ENCODE assay signal across 27 mouse cellular contexts in the genomic region with DNA sequence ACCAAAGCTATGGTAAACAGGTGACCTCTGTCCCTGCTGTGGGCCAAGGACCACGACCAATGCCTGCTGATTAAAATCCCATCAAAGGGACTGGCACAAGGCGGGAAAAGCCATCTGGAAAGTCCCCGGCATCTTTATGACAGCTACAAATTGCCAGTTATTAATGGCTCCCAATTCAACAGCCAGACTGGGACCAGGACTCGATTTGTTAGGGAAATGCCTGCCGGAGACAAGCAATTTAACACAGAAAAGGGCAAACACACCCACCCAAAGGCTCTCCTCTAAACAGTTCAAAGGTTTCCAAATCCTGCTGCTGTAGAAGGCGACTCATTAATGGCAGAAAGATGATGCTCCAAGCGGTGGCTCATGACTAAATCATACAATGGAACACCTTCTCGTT. TPM values are rescaled to one million over a fixed set of nuclear protein-coding genes. Genes with fewer than 3 reads are reported as not detected.
DNase-seq lines count a peak whose midpoint lies in the region; ATAC-seq lines count a peak whose summit lies in the region.
"Had no signal": no experiment of that assay in that cellular context is flagged by ENCODE, and none has a peak within 500 bp of the region (broad histone marks: within the 10 kb centered on the region; RNA-seq: fewer than 3 reads in every experiment).

No protein-coding gene starts in this region.

- H3K4me1 ChIP-seq in heart, embryonic 10.5 days = peaks cover 5% of the 10 kb centered on the region; the same call in 1 of the 2 replicates
- H3K4me1 ChIP-seq in midbrain, embryonic 14.5 days (ENCODE audit: control insufficient read depth, insufficient read depth, low read length) = peaks cover 23% of the 10 kb centered on the region
- H3K4me1 ChIP-seq in midbrain, embryonic 16.5 days (ENCODE audit: control insufficient read depth, insufficient read depth, low read length) = peaks cover 15% of the 10 kb centered on the region
- H3K4me1 ChIP-seq in limb, embryonic 10.5 days = peaks cover 79% of the 10 kb centered on the region
- H3K4me1 ChIP-seq in forebrain, embryonic 14.5 days (ENCODE audit: control insufficient read depth, insufficient read depth, low read length) = peaks cover 14% of the 10 kb centered on the region
- H3K4me1 ChIP-seq: embryonic facial prominence, embryonic 15.5 days had no signal

- H3K27me3 ChIP-seq in heart, embryonic 10.5 days (ENCODE audit: insufficient read depth, poor library complexity, severe bottlenecking) = peaks cover 6% of the 10 kb centered on the region; the same call in 1 of the 2 replicates
- H3K27me3 ChIP-seq in midbrain, embryonic 14.5 days (ENCODE audit: control insufficient read depth, insufficient read depth, low read length) = no peaks in the 10 kb centered on the region
- no peaks in the 10 kb centered on the region for H3K27me3 ChIP-seq in midbrain, embryonic 16.5 days (ENCODE audit: control insufficient read depth, insufficient read depth, low read depth, low read length)
- peaks cover 4% of the 10 kb centered on the region; the same call in 1 of the 2 replicates for H3K27me3 ChIP-seq in limb, embryonic 10.5 days (ENCODE audit: low read depth, poor library complexity, severe bottlenecking)
- no peaks in the 10 kb centered on the region for H3K27me3 ChIP-seq in forebrain, embryonic 14.5 days (replicated peaks; ENCODE audit: control insufficient read depth, insufficient read depth, low read length)
- H3K27me3 ChIP-seq: CH12.LX; embryonic facial prominence, embryonic 12.5 days; embryonic facial prominence, embryonic 15.5 days; forebrain, embryonic 15.5 days had no signal

- intact Hi-C loops in gastrocnemius, postnatal 36 days (cut with DNase I) = no loop called here

- no peak overlapping the region for H3K4me2 ChIP-seq in midbrain, embryonic 14.5 days (ENCODE audit: low read length)
- H3K4me2 ChIP-seq in midbrain, embryonic 16.5 days (ENCODE audit: low read length) = no peak overlapping the region
- no peak overlapping the region for H3K4me2 ChIP-seq in forebrain, embryonic 14.5 days (ENCODE audit: low read length)
- H3K4me2 ChIP-seq: embryonic facial prominence, embryonic 12.5 days; embryonic facial prominence, embryonic 15.5 days; forebrain, embryonic 15.5 days; heart, embryonic 13.5 days; hindbrain, embryonic 14.5 days had no signal

- no peaks in the 10 kb centered on the region for H3K9me3 ChIP-seq in heart, embryonic 10.5 days
- H3K9me3 ChIP-seq in midbrain, embryonic 14.5 days (ENCODE audit: control insufficient read depth, low read length) = no peaks in the 10 kb centered on the region
- no peaks in the 10 kb centered on the region for H3K9me3 ChIP-seq in midbrain, embryonic 16.5 days (replicated peaks; ENCODE audit: control insufficient read depth, low read length, poor library complexity, severe bottlenecking)
- H3K9me3 ChIP-seq in limb, embryonic 10.5 days (replicated peaks) = no peaks in the 10 kb centered on the region
- H3K9me3 ChIP-seq in forebrain, embryonic 14.5 days (replicated peaks; ENCODE audit: control insufficient read depth, low read length) = no peaks in the 10 kb centered on the region
- H3K9me3 ChIP-seq: embryonic facial prominence, embryonic 12.5 days; embryonic facial prominence, embryonic 15.5 days; forebrain, embryonic 15.5 days; heart, embryonic 13.5 days had no signal

- H3K27ac ChIP-seq in heart, embryonic 10.5 days = no peak overlapping the region
- 0 out of 2 replicates have a peak overlapping the region, but pooled peaks have one; percentile 32 for H3K27ac ChIP-seq in midbrain, embryonic 14.5 days (replicated peaks; ENCODE audit: low read depth, low read length)
- H3K27ac ChIP-seq in midbrain, embryonic 16.5 days (ENCODE audit: low read length) = no peak overlapping the region
- H3K27ac ChIP-seq in limb, embryonic 10.5 days = peak overlapping the region; percentile 20
- no peak overlapping the region for H3K27ac ChIP-seq in forebrain, embryonic 14.5 days (ENCODE audit: low read depth, low read length)
- H3K27ac ChIP-seq: embryonic facial prominence, embryonic 12.5 days; embryonic facial prominence, embryonic 15.5 days; forebrain, embryonic 15.5 days; heart, embryonic 13.5 days; hindbrain, embryonic 14.5 days had no signal

- WGBS in heart, embryonic 10.5 days = 72% methylated on average over 8 of the region's 8 CpGs
- 30% methylated on average over 8 of the region's 8 CpGs for WGBS in midbrain, embryonic 14.5 days
- WGBS in midbrain, embryonic 16.5 days = 29% methylated on average over 8 of the region's 8 CpGs
- WGBS in limb, embryonic 10.5 days = 23% methylated on average over 8 of the region's 8 CpGs
- WGBS in forebrain, embryonic 14.5 days = 40% methylated on average over 8 of the region's 8 CpGs

- DNase-seq in heart, adult 11 months = peak; percentile 37
- DNase-seq in heart, embryonic 10.5 days (ENCODE audit: low spot score) = no peak
- no peak for DNase-seq in midbrain, embryonic 14.5 days
- peak; percentile 49 for DNase-seq in limb, embryonic 10.5 days (ENCODE audit: low spot score)
- DNase-seq in gastrocnemius, postnatal 36 days = no peak
- no peak for DNase-seq in forebrain, embryonic 14.5 days (ENCODE audit: low spot score)
- DNase-seq: adrenal gland, adult 2 months; adrenal gland, postnatal 14 days; B cell, adult 2 months; cerebellum, adult 11-12 months; cerebellum, adult 8-10 months; cerebellum, postnatal 10 days; cerebellum, postnatal 36 days; gastrocnemius, postnatal 10 days; heart, adult 18-20 months; heart, postnatal 14 days; heart, postnatal 4 days had no signal

- ATAC-seq in midbrain, embryonic 14.5 days (ENCODE audit: low FRiP score, low TSS enrichment) = no peak
- no peak for ATAC-seq in midbrain, embryonic 16.5 days
- ATAC-seq in forebrain, embryonic 14.5 days = no peak
- ATAC-seq: forebrain, embryonic 15.5 days; intestine, postnatal 0 days; Patski had no signal

- no peaks in the 10 kb centered on the region for H3K36me3 ChIP-seq in heart, embryonic 10.5 days
- no peaks in the 10 kb centered on the region for H3K36me3 ChIP-seq in midbrain, embryonic 14.5 days (ENCODE audit: control insufficient read depth, insufficient read depth, low read length)
- H3K36me3 ChIP-seq in midbrain, embryonic 16.5 days (ENCODE audit: control insufficient read depth, insufficient read depth, low read length) = no peaks in the 10 kb centered on the region
- H3K36me3 ChIP-seq in limb, embryonic 10.5 days = no peaks in the 10 kb centered on the region
- no peaks in the 10 kb centered on the region for H3K36me3 ChIP-seq in forebrain, embryonic 14.5 days (ENCODE audit: control insufficient read depth, insufficient read depth, low read length)
- H3K36me3 ChIP-seq: embryonic facial prominence, embryonic 12.5 days; embryonic facial prominence, embryonic 15.5 days; forebrain, embryonic 15.5 days; G1E; heart, embryonic 13.5 days had no signal

- no peak overlapping the region for H3K4me3 ChIP-seq in heart, embryonic 10.5 days
- no peak overlapping the region for H3K4me3 ChIP-seq in midbrain, embryonic 14.5 days (replicated peaks; ENCODE audit: low read depth, low read length)
- H3K4me3 ChIP-seq in midbrain, embryonic 16.5 days (ENCODE audit: low read depth, low read length) = no peak overlapping the region
- H3K4me3 ChIP-seq in limb, embryonic 10.5 days = no peak overlapping the region
- no peak overlapping the region for H3K4me3 ChIP-seq in forebrain, embryonic 14.5 days (ENCODE audit: low read depth, low read length)
- H3K4me3 ChIP-seq: embryonic facial prominence, embryonic 12.5 days; embryonic facial prominence, embryonic 15.5 days; forebrain, embryonic 15.5 days; heart, embryonic 13.5 days had no signal

- H3K9ac ChIP-seq in midbrain, embryonic 14.5 days (replicated peaks; ENCODE audit: low read length) = no peak overlapping the region
- H3K9ac ChIP-seq in midbrain, embryonic 16.5 days (ENCODE audit: low read depth, low read length) = no peak overlapping the region
- no peak overlapping the region for H3K9ac ChIP-seq in forebrain, embryonic 14.5 days (ENCODE audit: low read length)
- H3K9ac ChIP-seq: embryonic facial prominence, embryonic 12.5 days; embryonic facial prominence, embryonic 15.5 days; forebrain, embryonic 15.5 days; heart, embryonic 13.5 days; hindbrain, embryonic 14.5 days had no signal

RNA-seq across cellular contexts. Expression of a gene that starts 13.2 kb away (rescaled TPM):
- 20.6 and 31.1 TPM in 2 replicates for polyA plus RNA-seq in heart, embryonic 10.5 days (2016; fragmentation: Nextera tagmentation; extraction: Ambion mirVana)
- polyA plus RNA-seq in midbrain, embryonic 14.5 days (2014; fragmentation: Nextera tagmentation; extraction: Ambion mirVana) = 59.5 and 75.6 TPM in 2 replicates
- 59.7 and 69.0 TPM in 2 replicates for polyA plus RNA-seq in midbrain, embryonic 16.5 days (2015; fragmentation: Nextera tagmentation; extraction: Ambion mirVana)
- 20.6 and 32.5 TPM in 2 replicates for polyA plus RNA-seq in limb, embryonic 10.5 days (2016; fragmentation: Nextera tagmentation; extraction: Ambion mirVana)
- under 1 TPM; 0.36 to 0.37 TPM for total RNA-seq in gastrocnemius, postnatal 36 days (2021)
- 97.5 and 105 TPM in 2 replicates for polyA plus RNA-seq in forebrain, embryonic 14.5 days (2014; fragmentation: Nextera tagmentation; extraction: Ambion mirVana)
- polyA plus RNA-seq: G1E had no signal

Comparison
In these comparisons a context has a peak if more than half of its experiments do, and no peak if none do; other contexts are left out.
1. DNase-seq: peak in heart, adult 11 months (single experiment) and limb, embryonic 10.5 days (single experiment); none in heart, embryonic 10.5 days (single experiment), midbrain, embryonic 14.5 days (single experiment), gastrocnemius, postnatal 36 days (0 of 2) and forebrain, embryonic 14.5 days (single experiment).
2. H3K27ac ChIP-seq: peak in midbrain, embryonic 14.5 days (single experiment) and limb, embryonic 10.5 days (single experiment); none in heart, embryonic 10.5 days (single experiment), midbrain, embryonic 16.5 days (single experiment) and forebrain, embryonic 14.5 days (single experiment).